Mouse (Mus musculus) gastrocnemius, adult 18-20 months (tissue): Measurements from ENCODE around the gene Ppp4r3b. TPM values are rescaled to one million over a fixed set of nuclear protein-coding genes. Genes with fewer than 3 reads are reported as not detected.

Source experiments
- DNase-seq: peaks from one replicate; pipeline ENCODE4 v3.0.0; 2021; ENCODE audit warnings: low spot score
- long read RNA-seq, 2 experiments: library from polyadenylated mRNA; stranded (forward); transcript quantifications; one replicate each; pipeline ENCODE4 v2.0.0; 2021
- total RNA-seq, 2 experiments: library from RNA; stranded (reverse); gene quantifications; 2 replicates each; pipeline ENCODE4 v1.2.3; 2021

Gene Ppp4r3b
- total RNA-seq, result 10 to 100 TPM; 23.0 to 25.2 TPM
- long read RNA-seq, experiment 1, full-length matches to known transcripts, result 14 of 19 reads
- long read RNA-seq, experiment 1, partial matches to known transcripts, result 1 of 19 reads
- long read RNA-seq, experiment 1, other reads (novel, unspliced or antisense), result 4 of 19 reads
- long read RNA-seq, experiment 2, full-length matches to known transcripts, result 10 of 17 reads
- long read RNA-seq, experiment 2, partial matches to known transcripts, result 0 of 17 reads
- long read RNA-seq, experiment 2, other reads (novel, unspliced or antisense), result 7 of 17 reads

GRCm38 (mm10) chr11:29172563-29173124 is at the start of gene Ppp4r3b:
Gene Ppp4r3b (plus strand): TSS chr11:29172890.
- DNase-seq, result peak; percentile 97

- no peak for DNase-seq
Observed at GRCm38 (mm10) chr11:29129862-29130384, 42.8 kb upstream of the Ppp4r3b start.

GRCm38 (mm10) chr11:29130385-29131355 is 42.0 kb upstream of the Ppp4r3b start, which contains the start of gene Pnpt1:
Gene Pnpt1 (plus strand): TSS chr11:29130744.
- peak; percentile 92 for DNase-seq

- no peak for DNase-seq
Observed at GRCm38 (mm10) chr11:29140671-29141070, 32.0 kb upstream of the Ppp4r3b start.

- no peak for DNase-seq
Observed at GRCm38 (mm10) chr11:29148901-29149300, 23.8 kb upstream of the Ppp4r3b start.

- DNase-seq, result no peak
Observed at GRCm38 (mm10) chr11:29163569-29163968, 9.1 kb upstream of the Ppp4r3b start.

GRCm38 (mm10) chr11:29171959-29172391 is 715 bp upstream of the Ppp4r3b start:
- peak; percentile 49 for DNase-seq

- peak; percentile 51 for DNase-seq
Observed at GRCm38 (mm10) chr11:29173125-29173631, 488 bp downstream of the Ppp4r3b start.

- no peak for DNase-seq
Observed at GRCm38 (mm10) chr11:29173706-29174436, 1.2 kb downstream of the Ppp4r3b start.

- DNase-seq, result no peak
Observed at GRCm38 (mm10) chr11:29179319-29179718, 6.6 kb downstream of the Ppp4r3b start.

GRCm38 (mm10) chr11:29180657-29181056 is 8.0 kb downstream of the Ppp4r3b start:
- DNase-seq, result peak; percentile 37

- peak; percentile 59 for DNase-seq
Observed at GRCm38 (mm10) chr11:29181751-29182150, 9.1 kb downstream of the Ppp4r3b start.

- DNase-seq, result no peak
Observed at GRCm38 (mm10) chr11:29188981-29189380, 16.3 kb downstream of the Ppp4r3b start.

- DNase-seq, result no peak
Observed at GRCm38 (mm10) chr11:29203653-29204052, 31.0 kb downstream of the Ppp4r3b start.

GRCm38 (mm10) chr11:29209774-29210173 is 37.1 kb downstream of the Ppp4r3b start:
- no peak for DNase-seq

GRCm38 (mm10) chr11:29216196-29216595 is 43.5 kb downstream of the Ppp4r3b start:
- DNase-seq, result no peak

- no peak for DNase-seq
Observed at GRCm38 (mm10) chr11:29219055-29219454, 46.4 kb downstream of the Ppp4r3b start.

- DNase-seq, result no peak
Observed at GRCm38 (mm10) chr11:29222310-29222709, 49.6 kb downstream of the Ppp4r3b start.

GRCm38 (mm10) chr11:29224754-29225153 is 52.1 kb downstream of the Ppp4r3b start:
- no peak for DNase-seq

GRCm38 (mm10) chr11:29228957-29229356 is 56.3 kb downstream of the Ppp4r3b start:
- no peak for DNase-seq

- no peak for DNase-seq
Observed at GRCm38 (mm10) chr11:29233569-29233968, 60.9 kb downstream of the Ppp4r3b start.
